Mouse (Mus musculus) heart, embryonic 12.5 days (tissue): ENCODE data around the gene Glg1. TPM values are rescaled to one million over a fixed set of nuclear protein-coding genes. Genes with fewer than 3 reads are reported as not detected.
"Not testable (repeated sequence)": the region's sequence is repeated elsewhere in the genome, so short reads cannot be mapped to it uniquely, and the experiment has no call there.

Experiments used
- ATAC-seq: fragments of 200-750 bp; cut with Nextera tagmentation; 2 replicates; pipeline ENCODE4 v1.8.0; 2017; ENCODE audit warnings: moderate TSS enrichment, moderate library complexity; ENCODE audit not compliant: insufficient number of reproducible peaks, low FRiP score
- H3K27ac ChIP-seq: fragments of 300-500 bp; sonication (generic); 2 replicates; pipeline ENCODE4 v1.5.1; 2016; ENCODE audit warnings: mild to moderate bottlenecking, moderate library complexity; ENCODE audit not compliant: poor library complexity, severe bottlenecking
- H3K27me3 ChIP-seq: fragments of 300-500 bp; sonication (generic); replicated peaks from 2 replicates; pipeline ENCODE4 v1.6.1; 2016; ENCODE audit warnings: mild to moderate bottlenecking, moderate library complexity
- H3K36me3 ChIP-seq: fragments of 300-500 bp; sonication (generic); 2 replicates; pipeline ENCODE4 v1.6.1; 2016; ENCODE audit warnings: mild to moderate bottlenecking, moderate library complexity
- H3K4me1 ChIP-seq: fragments of 300-500 bp; sonication (generic); replicated peaks from 2 replicates; pipeline ENCODE4 v1.6.1; 2016; ENCODE audit warnings: mild to moderate bottlenecking
- H3K4me2 ChIP-seq: fragments of 300-500 bp; sonication (generic); 2 replicates; pipeline ENCODE4 v1.6.1; 2016; ENCODE audit warnings: mild to moderate bottlenecking, moderate library complexity
- H3K4me3 ChIP-seq: fragments of 300-500 bp; sonication (generic); 2 replicates; pipeline ENCODE4 v1.5.1; 2016; ENCODE audit warnings: mild to moderate bottlenecking
- H3K9ac ChIP-seq: fragments of 300-500 bp; sonication (generic); 2 replicates; pipeline ENCODE4 v1.6.1; 2016; ENCODE audit warnings: mild to moderate bottlenecking, moderate library complexity
- H3K9me3 ChIP-seq: fragments of 300-500 bp; sonication (generic); replicated peaks from 2 replicates; pipeline ENCODE4 v1.6.1; 2016; ENCODE audit warnings: mild to moderate bottlenecking, moderate library complexity
- WGBS: fragments of 180-500 bp; shearing (Covaris S2); methylation state at CpG from one replicate; pipeline ENCODE4 v1.1.7; 2016; 5-methylcytosine and 5-hydroxymethylcytosine counted together
- polyA plus RNA-seq: library from polyadenylated mRNA; unstranded; fragments of >200 nt; fragmentation: Nextera tagmentation; extraction: Ambion mirVana; gene quantifications from 2 replicates; pipeline ENCODE4 v1.2.1, GENCODE M21; 2016

Glg1 gene
- polyA plus RNA-seq, 1 experiment from 2014 or later: 91.2 TPM

DNA sequence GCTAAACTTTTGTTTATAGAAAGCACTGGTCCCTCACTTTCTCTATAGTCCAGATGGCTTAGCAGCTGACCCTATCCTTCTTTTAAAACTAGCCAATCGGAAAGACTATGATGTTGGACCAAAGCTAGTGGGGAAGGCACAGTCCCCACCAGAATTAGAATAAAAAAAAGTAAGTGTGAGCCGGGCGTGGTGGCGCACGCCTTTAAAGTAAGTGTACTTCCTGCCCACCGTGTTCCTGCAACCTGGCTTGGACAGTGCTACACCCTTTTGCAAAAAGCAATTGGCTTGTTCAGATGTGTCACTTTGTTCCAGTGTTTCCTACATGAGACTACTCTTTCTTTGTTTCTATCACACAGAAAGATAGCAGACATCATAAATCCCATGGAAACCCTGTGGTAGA is 54.0 kb downstream of the Glg1 start:
- ATAC-seq: no peak
- Histone ChIP-seq H3K4me2 (no peak overlapping the region), H3K9ac (no peak overlapping the region), H3K4me1 (peaks cover 3% of the 10 kb centered on the region; the same call in 1 of the 2 replicates), H3K9me3 (no peaks in the 10 kb centered on the region), H3K27ac (no peak overlapping the region), H3K27me3 (no peaks in the 10 kb centered on the region), H3K4me3 (no peak overlapping the region), H3K36me3 (no peaks in the 10 kb centered on the region)
- WGBS: 88% methylated on average over 6 of the region's 6 CpGs

DNA sequence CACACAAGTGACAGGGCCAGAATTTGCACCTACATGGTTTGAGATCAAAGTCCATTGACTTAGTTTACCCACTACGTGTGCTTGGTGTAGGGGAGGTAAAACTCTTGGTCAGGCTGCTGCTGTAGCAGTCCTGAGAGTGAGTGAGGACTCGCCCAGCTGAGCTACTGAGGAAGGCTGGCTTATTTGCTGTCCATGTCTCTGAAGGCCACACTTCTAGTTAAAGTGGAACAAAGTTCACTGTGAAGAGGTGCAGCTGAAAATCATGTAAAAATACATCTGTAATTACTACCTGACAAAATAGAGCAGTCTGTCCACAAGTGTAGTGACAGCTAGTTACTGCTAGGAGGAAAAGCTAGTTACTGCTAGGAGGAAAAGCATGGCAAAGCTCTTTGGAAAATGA is 55.7 kb downstream of the Glg1 start:
- Histone ChIP-seq H3K27me3 (no peaks in the 10 kb centered on the region), H3K9me3 (no peaks in the 10 kb centered on the region), H3K9ac (no peak overlapping the region), H3K4me3 (no peak overlapping the region), H3K36me3 (peaks cover 3% of the 10 kb centered on the region; the same call in 1 of the 2 replicates), H3K4me1 (0 out of 2 replicates have a peak, but pooled peaks cover 3% of the 10 kb centered on the region), H3K4me2 (no peak overlapping the region), H3K27ac (no peak overlapping the region)
- no peak for ATAC-seq
- 83% methylated on average over 2 of the region's 2 CpGs for WGBS

DNA sequence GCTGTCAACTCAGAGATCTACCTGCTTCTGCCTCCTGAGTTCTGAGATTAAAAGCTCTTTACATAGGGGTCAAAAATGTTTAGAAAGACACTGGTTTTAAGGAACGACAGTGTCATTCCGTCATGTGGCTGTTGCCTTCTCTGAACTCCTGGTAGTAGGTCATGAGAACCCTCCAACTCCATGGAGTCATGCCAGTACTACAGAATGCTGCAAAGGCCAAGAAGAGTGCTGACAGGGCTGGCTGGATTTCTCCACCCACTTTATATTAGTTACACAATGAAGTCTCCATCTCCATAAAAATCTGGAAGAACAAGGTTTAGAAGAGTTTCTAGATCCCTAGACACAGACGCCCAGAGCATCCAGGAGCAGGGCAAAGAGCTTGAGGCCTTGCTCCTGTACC is 61.0 kb downstream of the Glg1 start:
- Histone ChIP-seq H3K9me3 (no peaks in the 10 kb centered on the region), H3K36me3 (peaks cover 35% of the 10 kb centered on the region), H3K9ac (no peak overlapping the region), H3K4me1 (no peaks in the 10 kb centered on the region), H3K4me3 (no peak overlapping the region), H3K27ac (no peak overlapping the region), H3K27me3 (no peaks in the 10 kb centered on the region), H3K4me2 (no peak overlapping the region)
- no peak for ATAC-seq
- 89% methylated on average over 3 of the region's 3 CpGs for WGBS

DNA sequence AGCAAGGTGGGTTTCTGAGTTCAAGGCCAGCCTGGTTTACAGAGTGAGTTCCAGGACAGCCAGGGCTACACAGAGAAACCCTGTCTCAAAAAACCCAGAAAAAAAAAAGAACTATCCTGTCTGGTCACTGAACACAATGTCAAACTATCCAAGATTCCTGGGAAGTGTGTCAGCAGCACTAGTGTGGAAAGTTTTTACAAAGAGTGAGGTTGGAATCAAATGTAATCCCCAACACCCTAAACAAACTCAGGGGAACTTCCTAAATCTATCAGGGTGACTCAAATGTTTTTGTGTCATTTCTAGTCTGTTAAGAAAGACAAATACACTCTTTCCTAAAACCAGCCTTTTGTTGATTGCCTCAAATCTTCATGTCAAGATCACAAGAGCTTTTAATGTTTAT is 62.8 kb downstream of the Glg1 start:
- Histone ChIP-seq H3K4me3 (no peak overlapping the region), H3K27ac (no peak overlapping the region), H3K4me1 (no peaks in the 10 kb centered on the region), H3K9me3 (no peaks in the 10 kb centered on the region), H3K27me3 (no peaks in the 10 kb centered on the region), H3K9ac (no peak overlapping the region), H3K4me2 (no peak overlapping the region), H3K36me3 (peaks cover 43% of the 10 kb centered on the region)
- ATAC-seq: no peak

DNA sequence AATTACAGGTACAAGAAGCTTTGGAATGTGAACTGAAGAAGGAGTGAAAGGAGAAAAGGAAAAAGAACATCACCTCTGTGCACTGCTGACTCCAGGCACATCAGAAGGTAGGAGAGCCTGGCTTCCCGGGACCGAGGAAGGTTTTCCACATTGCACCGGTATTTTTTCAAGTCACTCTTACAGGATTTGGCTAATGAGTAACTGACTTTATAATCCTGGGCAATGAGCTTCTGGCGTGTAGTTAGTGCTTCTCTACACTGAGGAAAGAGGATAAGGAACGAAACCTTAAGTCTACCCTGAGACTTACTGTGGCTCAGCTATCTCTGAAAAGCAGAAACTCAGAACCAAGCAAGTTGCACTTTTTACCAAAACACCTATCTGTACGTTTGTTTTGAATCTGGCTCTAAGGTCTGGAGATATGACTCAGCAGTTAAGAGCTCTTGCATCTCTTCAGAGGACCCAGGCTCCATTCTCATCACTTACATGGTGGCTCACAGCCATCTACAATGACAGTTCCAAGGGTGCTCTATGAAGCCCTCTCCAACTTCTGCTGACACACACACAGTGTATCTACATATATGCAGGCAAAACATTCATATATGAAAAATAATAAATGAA is 70.3 kb downstream of the Glg1 start:
- Histone ChIP-seq H3K4me2 (no peak overlapping the region), H3K9ac (no peak overlapping the region), H3K27me3 (no peaks in the 10 kb centered on the region), H3K36me3 (peaks cover 47% of the 10 kb centered on the region), H3K4me1 (peaks cover 3% of the 10 kb centered on the region; the same call in 1 of the 2 replicates), H3K4me3 (no peak overlapping the region), H3K9me3 (no peaks in the 10 kb centered on the region), H3K27ac (no peak overlapping the region)
- ATAC-seq: no peak
- 83% methylated on average over 6 of the region's 6 CpGs for WGBS

DNA sequence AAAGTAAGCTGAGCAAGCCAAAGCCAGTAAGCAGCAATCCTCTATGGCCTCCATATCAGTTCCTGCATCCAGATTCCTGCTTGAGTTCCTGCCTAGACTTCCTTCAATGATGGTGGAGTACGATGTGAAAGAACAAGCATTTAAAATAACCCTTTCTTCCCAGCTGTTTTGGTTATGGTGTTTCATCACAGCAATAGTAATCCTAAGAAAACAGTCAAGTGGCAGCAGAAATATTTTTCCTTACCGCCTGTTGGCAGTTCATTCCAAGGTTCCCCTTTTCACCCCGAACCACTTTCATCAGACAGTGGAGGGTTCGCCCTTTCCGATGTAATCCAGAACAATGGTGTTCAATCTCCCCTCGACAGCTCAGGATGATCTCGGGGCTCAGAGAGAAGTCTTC is 71.5 kb downstream of the Glg1 start:
- ATAC-seq: no peak
- Histone ChIP-seq H3K4me1 (peaks cover 3% of the 10 kb centered on the region; the same call in 1 of the 2 replicates), H3K9ac (no peak overlapping the region), H3K27me3 (no peaks in the 10 kb centered on the region), H3K4me3 (no peak overlapping the region), H3K9me3 (no peaks in the 10 kb centered on the region), H3K4me2 (no peak overlapping the region), H3K36me3 (peaks cover 59% of the 10 kb centered on the region), H3K27ac (no peak overlapping the region)
- 93% methylated on average over 7 of the region's 7 CpGs for WGBS

DNA sequence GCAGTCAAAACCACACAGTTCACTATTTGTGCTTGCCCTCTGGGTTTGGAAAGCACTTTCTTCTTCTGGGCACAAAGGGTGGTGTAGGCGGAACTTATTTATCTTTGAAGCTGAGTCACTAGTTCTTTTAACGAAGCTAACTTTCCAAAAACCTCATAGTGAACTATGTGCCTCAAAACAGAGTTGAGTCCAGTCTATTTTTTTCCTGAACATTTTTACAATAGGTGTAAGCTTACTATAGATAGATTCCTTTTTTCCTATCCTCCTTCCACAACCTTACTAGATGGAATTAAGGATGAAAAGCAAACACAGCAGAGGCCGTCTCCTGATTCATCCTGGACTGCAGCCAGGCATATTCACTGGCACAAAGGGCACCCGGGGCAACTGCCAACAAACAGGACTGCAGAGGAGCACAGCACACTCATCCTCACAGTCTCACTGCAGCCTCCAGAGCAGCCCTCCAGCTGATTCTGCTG is 73.5 kb downstream of the Glg1 start:
- H3K4me3 ChIP-seq: no peak overlapping the region

DNA sequence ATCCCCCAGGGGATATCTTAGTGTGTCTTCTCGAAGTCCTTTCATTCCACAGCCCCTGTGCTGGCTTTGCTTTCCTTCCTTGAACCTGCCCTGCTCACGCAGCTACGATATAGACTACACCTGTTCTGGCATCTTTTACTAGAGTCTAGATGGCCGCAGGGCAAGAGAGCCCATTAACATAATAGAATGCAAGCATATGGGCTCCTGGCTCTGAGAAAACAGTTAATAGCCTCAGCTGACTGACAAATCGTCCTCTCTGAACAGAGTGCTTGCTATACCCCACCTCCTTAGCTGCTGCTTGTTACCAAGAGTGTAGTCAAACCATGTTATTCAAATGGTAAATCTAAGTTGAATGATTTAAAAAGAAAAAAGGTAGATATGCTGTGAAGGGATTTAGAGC is 87.4 kb downstream of the Glg1 start:
- no peak for ATAC-seq
- H3K9ac ChIP-seq: no peak overlapping the region
- 87% methylated on average over 5 of the region's 5 CpGs for WGBS

More for the DNA sequence above, 73.5 kb downstream of the Glg1 start:
- Histone ChIP-seq H3K27me3 (no peaks in the 10 kb centered on the region), H3K4me2 (no peak overlapping the region), H3K4me1 (peaks cover 3% of the 10 kb centered on the region; the same call in 1 of the 2 replicates), H3K27ac (no peak overlapping the region), H3K36me3 (peaks cover 67% of the 10 kb centered on the region), H3K9me3 (no peaks in the 10 kb centered on the region), H3K9ac (no peak overlapping the region)
- 61% methylated on average over 4 of the region's 4 CpGs for WGBS
- no peak for ATAC-seq

DNA sequence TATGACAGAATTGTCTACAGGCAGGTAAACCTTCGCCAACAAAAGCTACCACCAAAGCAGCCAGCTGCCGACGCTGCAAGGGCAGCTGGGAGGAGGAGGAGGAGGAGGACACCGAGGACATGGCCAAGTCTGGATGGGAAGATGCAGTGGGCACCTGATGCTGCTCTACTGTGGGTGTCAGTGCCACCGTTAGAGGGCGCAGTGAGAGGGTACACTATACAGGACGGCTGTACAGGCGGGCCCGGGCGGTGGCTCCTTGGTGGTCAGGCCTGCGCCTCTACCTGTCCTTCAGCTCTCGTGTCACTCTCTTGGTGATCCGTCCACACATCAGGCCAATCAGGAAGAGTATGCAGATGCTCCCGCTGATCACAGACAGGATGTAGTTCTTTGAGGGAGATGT is 101.4 kb downstream of the Glg1 start:
- peaks cover 87% of the 10 kb centered on the region for H3K36me3 ChIP-seq
- ATAC-seq: peak; percentile 59
- no peaks in the 10 kb centered on the region for H3K4me1 ChIP-seq
- H3K4me3 ChIP-seq: no peak overlapping the region
- 51% methylated on average over 14 of the region's 14 CpGs for WGBS
- no peak overlapping the region for H3K9ac ChIP-seq
- no peaks in the 10 kb centered on the region for H3K9me3 ChIP-seq
- no peak overlapping the region for H3K4me2 ChIP-seq
- no peaks in the 10 kb centered on the region for H3K27me3 ChIP-seq
- H3K27ac ChIP-seq: no peak overlapping the region

More for the DNA sequence above, 87.4 kb downstream of the Glg1 start:
- H3K36me3 ChIP-seq: peaks cover 88% of the 10 kb centered on the region
- H3K27ac ChIP-seq: no peak overlapping the region
- H3K9me3 ChIP-seq: no peaks in the 10 kb centered on the region
- H3K4me3 ChIP-seq: no peak overlapping the region
- H3K4me1 ChIP-seq: no peaks in the 10 kb centered on the region
- no peaks in the 10 kb centered on the region for H3K27me3 ChIP-seq
- H3K4me2 ChIP-seq: no peak overlapping the region

DNA sequence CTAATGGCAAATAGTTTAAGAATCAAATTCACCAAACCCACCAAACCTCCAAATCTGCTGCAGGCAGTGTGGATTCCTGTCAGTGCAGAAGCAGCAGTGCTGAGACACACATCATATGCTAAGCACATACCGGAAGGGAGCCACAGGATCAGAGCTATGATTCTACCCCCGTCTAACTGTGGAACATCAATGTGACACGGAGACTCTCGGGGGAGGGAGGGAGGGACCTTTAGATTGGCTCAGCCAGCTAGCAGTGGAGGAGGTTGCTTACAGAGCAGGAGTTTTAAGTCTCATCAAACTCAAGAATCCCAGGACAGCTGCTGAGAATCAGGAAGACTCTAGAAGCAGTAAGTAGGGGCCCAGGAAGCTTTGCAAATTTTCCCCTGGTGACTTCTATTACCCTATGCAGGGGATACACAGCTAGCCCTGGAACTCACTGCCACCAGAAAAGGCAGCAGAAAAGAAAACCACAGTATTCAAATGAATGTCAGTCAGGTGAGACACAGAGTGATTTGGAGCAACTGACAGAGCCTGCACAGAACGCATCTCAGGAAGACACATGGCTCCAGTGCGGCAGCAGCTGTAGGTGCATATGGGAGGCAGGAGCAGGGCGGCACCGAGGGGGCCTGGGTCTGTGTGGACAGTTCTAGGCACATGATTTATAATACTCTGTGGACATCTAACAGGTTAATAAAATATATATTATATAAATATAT is 103.1 kb downstream of the Glg1 start:
- peaks cover 77% of the 10 kb centered on the region for H3K36me3 ChIP-seq
- no peak overlapping the region for H3K4me3 ChIP-seq
- H3K4me1 ChIP-seq: no peaks in the 10 kb centered on the region
- no peak overlapping the region for H3K4me2 ChIP-seq
- H3K9ac ChIP-seq: no peak overlapping the region
- no peaks in the 10 kb centered on the region for H3K27me3 ChIP-seq
- no peaks in the 10 kb centered on the region for H3K9me3 ChIP-seq
- no peak for ATAC-seq
- no peak overlapping the region for H3K27ac ChIP-seq
- WGBS: 87% methylated on average over 8 of the region's 8 CpGs

DNA sequence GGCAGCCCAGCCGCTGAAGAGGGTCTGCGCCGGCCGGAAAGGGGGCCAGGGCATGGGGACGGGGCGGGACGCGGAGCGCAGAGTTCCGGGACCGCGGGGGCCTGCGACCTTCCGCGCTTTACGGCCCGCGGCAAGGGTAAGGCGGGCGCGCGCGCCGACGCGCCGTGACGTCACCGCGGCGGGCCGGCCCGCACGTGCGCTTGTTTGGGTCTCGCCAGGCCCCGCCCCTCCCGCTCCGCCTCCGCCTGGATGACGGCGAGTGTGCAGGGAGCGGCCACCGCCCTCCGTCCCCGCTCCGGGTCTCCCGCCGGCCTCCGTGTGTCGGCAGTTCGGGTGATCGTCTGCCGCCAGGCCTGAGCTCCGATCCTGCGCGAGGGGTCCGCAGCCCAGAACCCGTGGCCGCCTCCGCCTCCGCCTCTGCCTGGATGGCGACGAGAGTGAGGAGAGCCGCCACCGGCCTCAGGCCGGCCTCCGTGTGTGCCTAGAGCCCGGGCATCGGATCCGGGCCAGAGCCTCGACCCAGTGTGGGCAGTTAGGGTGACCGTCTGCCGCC is 113.5 kb downstream of the Glg1 start:
- Histone ChIP-seq H3K27ac (peak overlapping the region; percentile 57), H3K4me3 (peak overlapping the region; percentile 78), H3K9ac (peak overlapping the region; percentile 76), H3K4me1 (peaks cover 20% of the 10 kb centered on the region; the same call in 1 of the 2 replicates), H3K4me2 (peak overlapping the region; percentile 88)
- H3K36me3 ChIP-seq, H3K9me3 ChIP-seq, H3K27me3 ChIP-seq: not testable (repeated sequence)
- ATAC-seq: peak; percentile 97
- WGBS: under 1% methylated on average over 56 of the region's 74 CpGs
